In the genomic region with DNA sequence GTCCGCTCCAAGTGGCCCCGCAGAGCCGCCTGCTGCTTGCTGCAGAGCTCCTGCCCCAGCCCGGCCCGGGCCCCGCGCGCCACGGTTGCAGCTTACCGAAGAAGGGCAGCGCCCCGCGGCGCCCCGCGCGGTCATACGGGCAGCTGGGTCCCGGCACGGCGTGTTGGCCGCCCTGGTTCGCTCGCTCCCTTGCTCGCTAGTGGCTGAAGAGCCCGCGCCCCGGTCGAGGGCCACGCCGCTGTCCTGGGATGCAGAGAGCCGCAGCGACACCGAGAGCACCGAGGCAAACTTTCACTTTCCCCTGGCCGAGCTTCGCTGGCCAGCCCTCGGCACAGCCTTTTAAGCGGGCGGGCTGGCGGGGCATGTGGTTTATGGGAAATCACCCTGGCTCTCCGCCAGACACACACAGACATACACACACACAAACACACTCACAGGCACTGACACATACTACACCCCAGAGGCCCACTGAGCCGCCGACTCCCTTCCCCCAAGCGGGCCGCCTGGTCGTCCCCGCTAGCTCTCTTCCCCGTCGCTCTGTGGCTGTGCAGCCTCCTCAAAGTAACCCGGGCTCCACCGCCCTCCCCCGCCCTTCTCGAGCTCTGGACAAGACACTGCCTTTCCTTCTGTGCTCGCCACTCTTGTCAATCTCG, we compare ENCODE assay signal across 8 mouse cellular contexts. TPM values are rescaled to one million over a fixed set of nuclear protein-coding genes. Genes with fewer than 3 reads are reported as not detected.
A peak's percentile ranks its signal among the peaks of the same experiment; 100 is the strongest.
DNase-seq lines count a peak whose midpoint lies in the region; ATAC-seq and TF ChIP-seq lines count a peak whose summit lies in the region.

A gene (minus strand): TSS at position 541 of the 653 bp plus-strand sequence.

- peak within 1 kb of the TSS; percentile 84 for H3K27ac ChIP-seq in embryonic facial prominence, embryonic 13.5 days
- H3K27ac ChIP-seq in kidney, embryonic 14.5 days (ENCODE audit: low read depth, low read length): peak within 1 kb of the TSS; percentile 76
- peak within 1 kb of the TSS; percentile 93 for H3K27ac ChIP-seq in limb, embryonic 15.5 days
- peak within 1 kb of the TSS; percentile 55 for H3K27ac ChIP-seq in midbrain, postnatal 0 days (ENCODE audit: low read depth, low read length)

- no peak for ATAC-seq in erythroblast, adult 5-6 weeks (replicated peaks; ENCODE audit: low FRiP score, poor library complexity, severe bottlenecking)
- ATAC-seq in embryonic facial prominence, embryonic 13.5 days (ENCODE audit: insufficient number of reproducible peaks, insufficient read depth, low FRiP score, low TSS enrichment, low read depth): peak; percentile 77
- peak; percentile 88 for ATAC-seq in kidney, embryonic 14.5 days (ENCODE audit: low FRiP score, low TSS enrichment)
- ATAC-seq in limb, embryonic 15.5 days (ENCODE audit: insufficient number of reproducible peaks, low FRiP score, low TSS enrichment, low read depth): peak; percentile 83
- peak; percentile 81 for ATAC-seq in midbrain, postnatal 0 days (ENCODE audit: low FRiP score)

- H3K4me1 ChIP-seq in erythroblast, embryonic 14.5 days (ENCODE audit: control insufficient read depth): peaks cover 3% of the 10 kb centered on the region; the same call in 1 of the 2 replicates
- H3K4me1 ChIP-seq in embryonic facial prominence, embryonic 13.5 days: peaks cover 28% of the 10 kb centered on the region
- no peaks in the 10 kb centered on the region; the same call in 1 of the 2 replicates for H3K4me1 ChIP-seq in kidney, embryonic 14.5 days (ENCODE audit: control insufficient read depth, insufficient read depth, low read length)
- peaks cover 29% of the 10 kb centered on the region for H3K4me1 ChIP-seq in limb, embryonic 15.5 days
- no peaks in the 10 kb centered on the region for H3K4me1 ChIP-seq in midbrain, postnatal 0 days (ENCODE audit: insufficient read depth, low read length)

- H3K9ac ChIP-seq in embryonic facial prominence, embryonic 13.5 days: peak within 1 kb of the TSS; percentile 97
- peak within 1 kb of the TSS; percentile 85 for H3K9ac ChIP-seq in kidney, embryonic 14.5 days (ENCODE audit: low read depth, low read length)
- H3K9ac ChIP-seq in limb, embryonic 15.5 days: peak within 1 kb of the TSS; percentile 87
- peak within 1 kb of the TSS; percentile 72 for H3K9ac ChIP-seq in midbrain, postnatal 0 days (replicated peaks; ENCODE audit: low read length, poor library complexity, severe bottlenecking)

- under 1% methylated on average over 54 of the region's 56 CpGs for WGBS in embryonic facial prominence, embryonic 13.5 days
- WGBS in kidney, embryonic 14.5 days: under 1% methylated on average over 39 of the region's 56 CpGs
- WGBS in limb, embryonic 15.5 days: 1% methylated on average over 55 of the region's 56 CpGs
- WGBS in midbrain, postnatal 0 days: 1% methylated on average over 46 of the region's 56 CpGs

- TF ChIP-seq CTCF in midbrain, postnatal 0 days (IDR thresholded peaks at IDR 0.05): no peak; the same call in 1 of the 2 replicates

- DNase-seq in heart, adult 9 months (ENCODE audit: low spot score in 2 of 2): peak; percentile 94
- DNase-seq in midbrain, postnatal 0 days (ENCODE audit: low spot score): peak; percentile 82
- DNase-seq in spleen, postnatal 14 days (ENCODE audit: low spot score in 2 of 2): peak; percentile 36 to 49

- no peaks in the 10 kb centered on the region for H3K9me3 ChIP-seq in erythroblast, embryonic 14.5 days (ENCODE audit: control insufficient read depth, low read length)
- no peaks in the 10 kb centered on the region for H3K9me3 ChIP-seq in embryonic facial prominence, embryonic 13.5 days
- H3K9me3 ChIP-seq in kidney, embryonic 14.5 days (ENCODE audit: control insufficient read depth, low read length): no peaks in the 10 kb centered on the region
- H3K9me3 ChIP-seq in limb, embryonic 15.5 days: no peaks in the 10 kb centered on the region
- H3K9me3 ChIP-seq in midbrain, postnatal 0 days (ENCODE audit: low read length): no peaks in the 10 kb centered on the region

- H3K36me3 ChIP-seq in erythroblast, embryonic 14.5 days (ENCODE audit: control insufficient read depth): no peaks in the 10 kb centered on the region
- peaks cover 6% of the 10 kb centered on the region; the same call in 1 of the 2 replicates for H3K36me3 ChIP-seq in embryonic facial prominence, embryonic 13.5 days
- H3K36me3 ChIP-seq in kidney, embryonic 14.5 days (ENCODE audit: control insufficient read depth, insufficient read depth, low read length): no peaks in the 10 kb centered on the region; the same call in 1 of the 2 replicates
- H3K36me3 ChIP-seq in limb, embryonic 15.5 days: peaks cover 13% of the 10 kb centered on the region
- H3K36me3 ChIP-seq in midbrain, postnatal 0 days (ENCODE audit: insufficient read depth, low read length): no peaks in the 10 kb centered on the region

- H3K27me3 ChIP-seq in erythroblast, embryonic 14.5 days (ENCODE audit: control insufficient read depth): peaks cover 46% of the 10 kb centered on the region
- H3K27me3 ChIP-seq in embryonic facial prominence, embryonic 13.5 days: no peaks in the 10 kb centered on the region; the same call in 1 of the 2 replicates
- H3K27me3 ChIP-seq in kidney, embryonic 14.5 days (ENCODE audit: control insufficient read depth, insufficient read depth, low read length): no peaks in the 10 kb centered on the region; the same call in 1 of the 2 replicates
- no peaks in the 10 kb centered on the region for H3K27me3 ChIP-seq in limb, embryonic 15.5 days
- no peaks in the 10 kb centered on the region for H3K27me3 ChIP-seq in midbrain, postnatal 0 days (ENCODE audit: insufficient read depth, low read length)

- peak within 1 kb of the TSS; percentile 59 for H3K4me3 ChIP-seq in erythroblast, embryonic 14.5 days (replicated peaks)
- peak within 1 kb of the TSS; percentile 78 for H3K4me3 ChIP-seq in embryonic facial prominence, embryonic 13.5 days
- H3K4me3 ChIP-seq in kidney, embryonic 14.5 days (ENCODE audit: low read length): peak within 1 kb of the TSS; percentile 63
- peak within 1 kb of the TSS; percentile 76 for H3K4me3 ChIP-seq in limb, embryonic 15.5 days
- peak within 1 kb of the TSS; percentile 62 for H3K4me3 ChIP-seq in midbrain, postnatal 0 days (ENCODE audit: low read depth, low read length)

- H3K4me2 ChIP-seq in embryonic facial prominence, embryonic 13.5 days: peak within 1 kb of the TSS; percentile 84
- H3K4me2 ChIP-seq in kidney, embryonic 14.5 days (replicated peaks; ENCODE audit: low read depth, low read length): peak within 1 kb of the TSS; percentile 55
- H3K4me2 ChIP-seq in limb, embryonic 15.5 days: peak within 1 kb of the TSS; percentile 78
- H3K4me2 ChIP-seq in midbrain, postnatal 0 days (ENCODE audit: low read depth, low read length, poor library complexity, severe bottlenecking): peak within 1 kb of the TSS; percentile 95

RNA-seq across cellular contexts. Expression of the gene that starts here (rescaled TPM):
- polyA plus RNA-seq in erythroblast, embryonic 14.5 days (2012): 0.02 and 0.13 TPM in 2 replicates
- 1.5 and 2.5 TPM in 2 replicates for total RNA-seq in erythroblast, adult 5-6 weeks (2015; ENCODE audit: low replicate concordance)
- total RNA-seq in erythroblast, adult 5-6 weeks (2017; ENCODE audit: low replicate concordance): 1.3 and 1.9 TPM in 2 replicates
- 9.7 and 9.8 TPM in 2 replicates for polyA plus RNA-seq in embryonic facial prominence, embryonic 13.5 days (2015; fragmentation: Nextera tagmentation; extraction: Ambion mirVana)
- polyA plus RNA-seq in kidney, embryonic 14.5 days (2014; fragmentation: Nextera tagmentation; extraction: Ambion mirVana): 3.9 and 8.5 TPM in 2 replicates
- polyA plus RNA-seq in limb, embryonic 15.5 days (2015; fragmentation: Nextera tagmentation; extraction: Ambion mirVana): 17.0 and 20.7 TPM in 2 replicates
- total RNA-seq in midbrain, postnatal 0 days (2014; rRNA removed): 10.6 and 12.3 TPM in 2 replicates
- polyA plus RNA-seq in midbrain, postnatal 0 days (2015; fragmentation: Nextera tagmentation; extraction: Ambion mirVana): 8.1 and 10.9 TPM in 2 replicates

Comparison
In these comparisons a context has a peak if more than half of its experiments do, and no peak if none do; other contexts are left out.
1. DNase-seq: peak in every context shown above with its lines; median percentile 94 in heart, adult 9 months; 82 in midbrain, postnatal 0 days; 42 in spleen, postnatal 14 days.